Mouse (Mus musculus) small intestine, adult 2 months (tissue): ENCODE data around the gene Prrt4.

Source experiments
- CTCF ChIP-seq: fragments of 200-500 bp; IDR thresholded peaks from 2 replicates; pipeline ENCODE4 v1.5.1; 2012; ENCODE audit warnings: low read depth, mild to moderate bottlenecking, control low read depth, inconsistent platforms, low read length, moderate library complexity, mixed read lengths; ENCODE audit not compliant: insufficient replicate concordance, insufficient read length; ENCODE audit errors: extremely low read depth
- POLR2A ChIP-seq: fragments of 200-500 bp; IDR thresholded peaks from 2 replicates; pipeline ENCODE4 v1.6.1; 2012; ENCODE audit warnings: low read depth, mild to moderate bottlenecking, control low read depth, inconsistent platforms, low read length, moderate library complexity

DNA sequence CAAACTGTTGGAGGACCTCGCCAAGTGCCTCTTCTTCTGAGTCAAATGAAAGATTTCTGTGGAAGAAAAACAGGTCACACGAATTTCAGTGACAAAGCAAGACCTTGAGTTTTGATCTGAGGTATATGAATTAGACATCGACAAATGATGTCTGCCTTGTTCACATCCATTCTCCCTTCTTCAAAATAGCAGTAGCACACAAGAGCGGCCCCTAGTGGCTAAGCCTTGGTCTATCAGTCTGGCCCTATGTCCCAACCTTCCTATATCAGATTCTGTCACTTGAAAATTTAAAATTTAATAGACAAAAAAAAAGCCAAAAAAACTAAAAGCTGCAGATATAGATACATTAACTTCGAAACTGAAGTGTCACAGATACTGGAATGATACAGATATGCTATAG, 35.8 kb downstream of the Prrt4 start:
- TF ChIP-seq CTCF (no peak; the same call in 1 of the 2 replicates), POLR2A (no peak)
